25 mouse cellular contexts compared by ENCODE assay signal in the genomic region with DNA sequence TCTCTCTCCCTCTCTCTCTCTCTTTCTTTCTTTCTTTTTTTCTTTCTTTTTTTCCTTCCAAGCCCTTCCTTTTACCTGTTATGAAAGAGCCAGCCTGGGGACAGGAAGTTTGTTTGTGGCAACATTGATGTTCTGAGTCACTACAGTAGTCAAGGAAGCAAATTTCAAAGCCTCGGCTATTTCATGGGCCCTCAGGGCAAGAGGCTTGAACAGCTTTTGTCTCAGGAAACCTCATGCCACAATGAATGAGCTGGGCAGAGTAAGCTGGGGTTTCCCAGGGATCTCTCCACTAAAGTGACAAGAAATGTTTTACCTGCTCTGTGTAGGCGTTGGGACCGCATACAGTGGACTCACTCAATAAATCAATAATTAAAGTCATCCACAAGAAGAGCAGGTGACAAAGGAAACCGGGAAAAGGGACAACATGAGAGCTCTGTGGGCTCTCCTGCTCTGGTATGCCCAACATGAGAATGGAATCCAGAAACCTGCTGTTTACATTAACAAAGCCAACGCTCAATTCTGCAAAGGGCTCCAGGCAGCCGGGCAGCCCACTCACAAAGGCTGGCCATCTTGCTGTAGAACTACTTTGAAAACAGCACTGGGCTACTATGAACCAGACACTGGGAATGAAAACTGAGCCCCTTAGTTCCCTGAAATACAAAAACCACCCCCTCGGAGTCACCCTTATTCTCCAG. TPM values are rescaled to one million over a fixed set of nuclear protein-coding genes. Genes with fewer than 3 reads are reported as not detected.
DNase-seq lines count a peak whose midpoint lies in the region; ATAC-seq and TF ChIP-seq lines count a peak whose summit lies in the region.
"Had no signal": no experiment of that assay in that cellular context is flagged by ENCODE, and none has a peak within 500 bp of the region (broad histone marks: within the 10 kb centered on the region; RNA-seq: fewer than 3 reads in every experiment).

No protein-coding gene starts in this region.

- H3K4me1 ChIP-seq in kidney, embryonic 16.5 days (ENCODE audit: insufficient read depth, low read length), result peaks cover 13% of the 10 kb centered on the region; the same call in 1 of the 2 replicates

- no peak overlapping the region for H3K4me2 ChIP-seq in kidney, embryonic 16.5 days (replicated peaks; ENCODE audit: low read depth, low read length)
- H3K4me2 ChIP-seq: forebrain, embryonic 12.5 days; heart, embryonic 13.5 days; limb, embryonic 13.5 days; midbrain, embryonic 12.5 days; neural tube, embryonic 12.5 days had no signal

- no peak for DNase-seq in kidney, postnatal 25 days
- DNase-seq in 3T3-L1 (ENCODE audit: low read depth, low spot score) (peak; percentile 71), 416B (ENCODE audit: low read depth) (peak; percentile 67)
- no peak for DNase-seq in gastrocnemius, adult 2 months
- DNase-seq in c-Kit-positive CD71-positive TER-119-positive erythroid progenitor cells, embryonic 14.5 days (ENCODE audit: low spot score), result no peak
- DNase-seq: adrenal gland, postnatal 36 days; cerebellum, adult 9-11 months; heart, adult 18-20 months; heart, postnatal 36 days; kidney, adult 18-20 months; kidney, postnatal 10 days; layer of hippocampus, postnatal 36 days; right cerebral cortex, postnatal 4 days had no signal

- H3K27ac ChIP-seq in kidney, embryonic 16.5 days (ENCODE audit: low read length), result peak overlapping the region; percentile 3; the same call in 1 of the 2 replicates
- H3K27ac ChIP-seq in gastrocnemius, adult 2 months, result no peak overlapping the region
- H3K27ac ChIP-seq: forebrain, embryonic 12.5 days; heart, embryonic 13.5 days; hindbrain, postnatal 0 days; layer of hippocampus, adult 2 months; limb, embryonic 13.5 days; liver, embryonic 14.5 days; midbrain, embryonic 12.5 days; neural tube, embryonic 12.5 days; stomach, postnatal 0 days had no signal

- 61% methylated on average over 7 of the region's 7 CpGs for WGBS in kidney, embryonic 16.5 days

- no peak for TF ChIP-seq CTCF in gastrocnemius, adult 2 months (IDR thresholded peaks at IDR 0.05)

- H3K9me3 ChIP-seq in kidney, embryonic 16.5 days (ENCODE audit: low read length), result no peaks in the 10 kb centered on the region
- H3K9me3 ChIP-seq: forebrain, embryonic 12.5 days; G1E; heart, embryonic 13.5 days; limb, embryonic 13.5 days; midbrain, embryonic 12.5 days; neural tube, embryonic 12.5 days had no signal

- ATAC-seq in kidney, embryonic 16.5 days (ENCODE audit: low FRiP score, low TSS enrichment), result no peak
- peak; percentile 21 for ATAC-seq in granulocyte monocyte progenitor cell, adult 5-6 weeks (replicated peaks; ENCODE audit: poor library complexity, severe bottlenecking)
- ATAC-seq: hindbrain, postnatal 0 days had no signal

- no peaks in the 10 kb centered on the region for H3K27me3 ChIP-seq in kidney, embryonic 16.5 days (ENCODE audit: insufficient read depth, low read length)
- H3K27me3 ChIP-seq: heart, embryonic 13.5 days; limb, embryonic 13.5 days; midbrain, embryonic 12.5 days; neural tube, embryonic 12.5 days had no signal

- H3K36me3 ChIP-seq in kidney, embryonic 16.5 days (ENCODE audit: insufficient read depth, low read length), result no peaks in the 10 kb centered on the region
- H3K36me3 ChIP-seq: forebrain, embryonic 12.5 days; G1E; heart, embryonic 13.5 days; limb, embryonic 13.5 days; midbrain, embryonic 12.5 days; neural tube, embryonic 12.5 days had no signal

- intact Hi-C loops in gastrocnemius, adult 2 months (cut with DNase I), result no loop called here

- no peak overlapping the region for H3K4me3 ChIP-seq in kidney, embryonic 16.5 days (ENCODE audit: low read length)
- H3K4me3 ChIP-seq in gastrocnemius, adult 2 months, result no peak overlapping the region
- H3K4me3 ChIP-seq: forebrain, embryonic 12.5 days; heart, embryonic 13.5 days; layer of hippocampus, adult 2 months; limb, embryonic 13.5 days; midbrain, embryonic 12.5 days; neural tube, embryonic 12.5 days had no signal

- H3K9ac ChIP-seq in kidney, embryonic 16.5 days (replicated peaks; ENCODE audit: low read length), result no peak overlapping the region
- H3K9ac ChIP-seq: forebrain, embryonic 12.5 days; heart, embryonic 13.5 days; limb, embryonic 13.5 days; liver, embryonic 14.5 days; midbrain, embryonic 12.5 days; neural tube, embryonic 12.5 days had no signal

RNA-seq across cellular contexts. Expression of a gene that starts 4.1 kb away (rescaled TPM):
- polyA plus RNA-seq in kidney, embryonic 16.5 days (2015; fragmentation: Nextera tagmentation; extraction: Ambion mirVana), result 22.5 and 23.2 TPM in 2 replicates
- total RNA-seq in granulocyte monocyte progenitor cell, adult 5-6 weeks (2014; fragmentation: Nextera tagmentation), result 22.9 and 28.4 TPM in 2 replicates
- total RNA-seq in granulocyte monocyte progenitor cell, adult 5-6 weeks (2017), result 53.9 and 82.3 TPM in 2 replicates
- total RNA-seq in gastrocnemius, adult 2 months (2021), result 1 to 10 TPM; 5.2 to 8.9 TPM
- polyA plus RNA-seq: G1E had no signal

Comparison
In these comparisons a context has a peak if more than half of its experiments do, and no peak if none do; other contexts are left out.
1. DNase-seq: peak in 3T3-L1 (single experiment) and 416B (single experiment); none in kidney, postnatal 25 days (0 of 2), gastrocnemius, adult 2 months (single experiment) and c-Kit-positive CD71-positive TER-119-positive erythroid progenitor cells, embryonic 14.5 days (single experiment).